Mouse (Mus musculus): ENCODE measurements at regions not wholly inside any gene's neighbourhood (a gene's known extent, or its start where the extent isn't known, plus 50 kb on each side); places are given as distances from the start of the nearest gene placed in this dataset.

GRCm38 (mm10) chr2:168840853-168841712 lies 73.3 kb upstream of the Sall4 start:
- TF ChIP-seq GATA1 (IDR thresholded peaks at IDR 0.05; ENCODE audit: low read depth, low read length) (no peak), CTCF (IDR thresholded peaks at IDR 0.05 in 2 of 3, conservative IDR thresholded peaks at IDR 0.05 in 1 of 3; ENCODE audit: control insufficient read depth in 1 of 3, insufficient read depth in 1 of 3, low read depth in 2 of 3, low read length in 3 of 3, poor library complexity in 1 of 3, severe bottlenecking in 1 of 3) (no peak), HCFC1 (IDR thresholded peaks at IDR 0.05; ENCODE audit: low read depth, low read length) (no peak), ETS1 (IDR thresholded peaks at IDR 0.05; ENCODE audit: low read depth, low read length) (no peak), POLR2A (IDR thresholded peaks at IDR 0.05; ENCODE audit: control insufficient read depth in 1 of 2, insufficient read depth in 1 of 2, low read depth in 1 of 2, low read length in 2 of 2, poor library complexity in 1 of 2) (no peak), EP300 (IDR thresholded peaks at IDR 0.05; ENCODE audit: low read depth in 1 of 2, low read length in 2 of 2) (no peak), POLR2AphosphoS2 (IDR thresholded peaks at IDR 0.05; ENCODE audit: low read length) (no peak)

All from MEL (cell line).